Mouse (Mus musculus) kidney, postnatal 25 days (tissue): Measurements from ENCODE around the gene Olfr853.

ENCODE experiments used
- DNase-seq, 2 experiments: peaks; one replicate each; pipeline ENCODE4 v3.0.0; 2021; ENCODE audit warnings: mixed read lengths in 2 of 2

Gene Olfr853

GRCm38 (mm10) chr9:19540976-19541375, at the start of gene Olfr853:
Gene Olfr853 (minus strand): TSS chr9:19541076.
- DNase-seq, result no peak

- DNase-seq, result no peak
These were observed 41.4 kb upstream of the Olfr853 start, which contains the start of gene Olfr855 for GRCm38 (mm10) chr9:19582317-19582716. Gene Olfr855 (plus strand): TSS chr9:19582617.

- no peak for DNase-seq
These were observed 26.4 kb upstream of the Olfr853 start, which contains the start of gene Olfr854 for GRCm38 (mm10) chr9:19567282-19567681. Gene Olfr854 (minus strand): TSS chr9:19567382.

- DNase-seq, result no peak
These were observed 47.9 kb downstream of the Olfr853 start, which contains the start of gene Olfr851 for GRCm38 (mm10) chr9:19492995-19493394. Gene Olfr851 (plus strand): TSS chr9:19493295.
